Mouse (Mus musculus): ENCODE measurements around the gene Bnip2.

DNA sequence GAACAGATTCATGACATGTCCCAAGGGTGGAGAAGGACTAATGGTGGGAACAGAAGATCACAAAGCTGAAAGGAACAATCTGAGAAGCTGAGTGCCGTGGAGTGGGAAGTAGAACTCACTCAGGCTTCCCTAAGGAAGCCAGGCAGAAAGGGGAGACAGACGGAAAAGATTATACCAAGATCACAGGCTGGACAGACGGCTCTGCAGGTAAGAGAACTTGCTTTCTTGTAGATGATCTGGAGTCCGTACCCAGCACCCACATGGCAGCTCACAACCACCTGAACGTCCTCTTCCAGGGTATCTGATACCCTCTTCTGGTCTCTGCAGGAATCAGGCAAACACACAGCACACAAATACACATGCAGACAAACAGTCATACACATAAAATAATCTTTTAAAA lies 2.7 kb upstream of the Bnip2 start:
- no peak for TF ChIP-seq CTCF (IDR thresholded peaks at IDR 0.05; ENCODE audit: borderline replicate concordance, extremely low read depth, insufficient read depth, insufficient read length)
- TF ChIP-seq POLR2A (IDR thresholded peaks at IDR 0.05; ENCODE audit: borderline replicate concordance, extremely low read depth, insufficient read depth, insufficient read length, poor library complexity, severe bottlenecking) = no peak

Data from brain, embryonic 14.5 days (tissue).